Mouse (Mus musculus) heart, adult 10 weeks (tissue): Measurements from ENCODE around the gene Mmp1b. TPM values are rescaled to one million over a fixed set of nuclear protein-coding genes. Genes with fewer than 3 reads are reported as not detected.

Experiments
- polyA plus RNA-seq: library from polyadenylated mRNA; stranded (reverse); fragments of 350-450 nt; fragmentation: Illumina TruSeq; extraction: RNeasy Lipid Tissue Mini Kit (QIAGEN cat#74804); gene quantifications from one replicate; pipeline ENCODE4 v1.2.3, GENCODE M21; 2014; ENCODE audit warnings: low read depth, low replicate concordance

Gene Mmp1b
- polyA plus RNA-seq: not detected

DNA sequence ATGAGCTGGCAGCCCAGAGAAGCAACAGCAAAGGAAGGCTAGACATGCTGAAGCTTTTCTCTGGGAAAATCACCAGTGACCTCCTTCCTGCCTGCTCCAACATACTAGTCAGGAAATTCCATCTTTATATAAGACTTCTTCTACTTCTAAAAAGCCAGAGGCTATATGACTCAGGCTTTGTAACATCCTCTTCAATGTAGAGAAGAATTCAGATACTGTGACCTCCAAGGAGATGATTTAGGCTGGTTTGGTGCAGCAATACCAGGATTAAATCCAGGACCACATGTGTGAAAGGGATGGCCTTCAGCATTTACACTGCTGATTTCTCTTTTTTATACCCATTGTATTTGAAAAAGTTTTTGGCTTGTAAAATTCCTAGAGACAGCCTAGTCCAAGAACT is at the start of gene Mmp1b:
Gene Mmp1b (minus strand): TSS at position 101 of the 400 bp plus-strand sequence.

DNA sequence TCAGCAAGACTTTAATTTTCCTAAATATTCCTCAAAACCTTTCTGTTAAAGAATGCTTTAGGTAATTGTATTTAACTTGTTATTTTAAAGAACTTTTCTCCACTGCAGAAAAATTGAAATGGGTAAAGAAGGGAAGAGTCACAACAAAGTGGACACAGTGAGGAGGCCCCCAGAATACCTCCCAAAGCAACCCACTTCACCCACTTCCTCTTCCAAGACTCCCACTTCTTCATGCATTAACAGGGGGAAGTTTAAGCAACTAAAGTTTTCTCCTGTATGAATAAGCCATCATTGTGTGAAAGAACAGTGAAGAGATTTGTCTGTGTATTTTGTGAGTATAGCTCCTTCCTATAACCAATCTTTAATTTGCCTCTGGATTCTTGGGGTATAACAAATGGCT is 43.7 kb downstream of the Mmp1b start, which contains the start of gene Mmp12:
Gene Mmp12 (plus strand): TSS at position 275 of the 400 bp plus-strand sequence.

Other genes with a start within 250 kb of the Mmp1b start
- 0.79 TPM for gene Dync2h1, start 203.6 kb downstream of the Mmp1b start, polyA plus RNA-seq
- gene Dcun1d5, start 203.5 kb downstream of the Mmp1b start, polyA plus RNA-seq: 66.8 TPM
- gene Mmp13, start 115.5 kb downstream of the Mmp1b start, polyA plus RNA-seq: 0.16 TPM
- gene Mmp12, start 43.7 kb downstream of the Mmp1b start, polyA plus RNA-seq: 0.58 TPM
- gene Mmp3, start 57.8 kb upstream of the Mmp1b start, polyA plus RNA-seq: 6.7 TPM
- not detected for gene Mmp10, start 114.3 kb upstream of the Mmp1b start, polyA plus RNA-seq
- not detected for gene Mmp8, start 170.4 kb upstream of the Mmp1b start, polyA plus RNA-seq
- gene Mmp27, start 183.3 kb upstream of the Mmp1b start, polyA plus RNA-seq: not detected
- gene Mmp20, start 240.2 kb upstream of the Mmp1b start, polyA plus RNA-seq: not detected